Mouse (Mus musculus) thymus, postnatal 36 days (tissue): ENCODE measurements around the gene Sgca.

Source experiments
- DNase-seq, 2 experiments: peaks; one replicate each; pipeline ENCODE4 v3.0.0; 2022; ENCODE audit warnings: mixed read lengths in 2 of 2

Sgca gene

DNA sequence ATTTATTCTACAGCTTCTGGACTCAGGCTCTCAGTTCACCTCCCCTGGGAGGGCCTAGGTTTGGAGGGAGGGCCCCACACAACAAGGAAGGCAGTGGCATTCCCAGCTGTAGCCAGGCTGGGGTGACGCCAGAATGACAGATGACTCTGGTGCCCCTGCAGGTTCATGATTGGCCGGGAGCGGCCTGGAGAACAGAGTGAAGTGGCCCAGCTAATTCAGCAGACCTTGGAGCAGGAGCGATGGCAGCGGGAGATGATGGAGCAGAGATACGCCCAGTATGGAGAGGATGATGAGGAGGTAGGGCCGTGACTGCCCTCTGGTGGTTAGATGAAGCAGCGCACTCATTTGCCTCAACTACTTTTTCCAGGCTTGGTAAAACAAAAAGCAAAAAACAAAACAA is 24.9 kb upstream of the Sgca start:
- peak; percentile 74 to 76 for DNase-seq

GRCm38 (mm10) chr11:95000548-95000947 is 24.4 kb upstream of the Sgca start:
- DNase-seq: peak; percentile 73 to 85

DNA sequence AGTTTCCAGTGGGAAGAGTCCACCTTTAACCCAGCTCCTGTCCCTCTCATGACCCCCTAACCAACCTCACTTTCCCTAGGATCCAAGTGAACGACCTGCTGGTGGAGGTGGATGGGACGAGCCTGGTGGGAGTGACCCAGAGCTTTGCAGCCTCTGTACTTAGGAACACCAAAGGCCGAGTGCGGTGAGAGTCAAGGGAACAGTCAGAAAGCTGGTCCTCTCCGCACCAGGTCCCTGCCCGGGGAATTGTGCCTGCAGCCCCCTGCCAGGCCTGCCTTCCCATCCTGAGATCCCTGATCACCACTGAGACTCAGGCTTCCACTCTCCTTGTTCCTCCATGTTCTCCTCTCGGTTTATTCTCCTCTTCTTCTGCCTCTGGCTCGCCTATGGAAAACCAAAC is 24.0 kb upstream of the Sgca start:
- peak in 1 of 2 experiments; percentile 48 for DNase-seq

- DNase-seq: peak; percentile 90 to 98
Observed at GRCm38 (mm10) chr11:94998041-94998531, 22.0 kb upstream of the Sgca start.

DNA sequence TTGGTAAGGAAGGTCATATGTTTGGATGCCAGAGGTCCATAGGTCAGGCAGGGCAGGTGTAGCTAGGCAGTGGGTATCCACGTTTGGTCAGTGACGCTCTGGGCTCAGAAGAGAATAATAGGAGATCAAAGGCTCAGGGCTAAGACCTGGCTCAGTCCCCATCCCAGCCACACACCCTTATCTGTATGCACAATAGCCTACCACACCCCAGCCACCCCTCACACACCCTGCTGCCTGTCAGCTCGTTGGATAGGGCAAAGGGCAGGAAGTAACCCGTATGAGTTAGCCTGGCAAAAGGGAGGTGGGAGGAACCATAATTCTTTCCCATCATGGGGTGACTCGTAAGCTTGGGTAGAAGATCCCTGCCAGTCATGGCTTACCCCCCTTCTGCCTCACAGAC is 21.5 kb upstream of the Sgca start:
- DNase-seq: no peak

- DNase-seq: peak in 1 of 2 experiments; percentile 17
Observed at GRCm38 (mm10) chr11:94996984-94997383, 20.9 kb upstream of the Sgca start.

- DNase-seq: peak in 1 of 2 experiments; percentile 16
Observed at GRCm38 (mm10) chr11:94996101-94996500, 20.0 kb upstream of the Sgca start.

DNA sequence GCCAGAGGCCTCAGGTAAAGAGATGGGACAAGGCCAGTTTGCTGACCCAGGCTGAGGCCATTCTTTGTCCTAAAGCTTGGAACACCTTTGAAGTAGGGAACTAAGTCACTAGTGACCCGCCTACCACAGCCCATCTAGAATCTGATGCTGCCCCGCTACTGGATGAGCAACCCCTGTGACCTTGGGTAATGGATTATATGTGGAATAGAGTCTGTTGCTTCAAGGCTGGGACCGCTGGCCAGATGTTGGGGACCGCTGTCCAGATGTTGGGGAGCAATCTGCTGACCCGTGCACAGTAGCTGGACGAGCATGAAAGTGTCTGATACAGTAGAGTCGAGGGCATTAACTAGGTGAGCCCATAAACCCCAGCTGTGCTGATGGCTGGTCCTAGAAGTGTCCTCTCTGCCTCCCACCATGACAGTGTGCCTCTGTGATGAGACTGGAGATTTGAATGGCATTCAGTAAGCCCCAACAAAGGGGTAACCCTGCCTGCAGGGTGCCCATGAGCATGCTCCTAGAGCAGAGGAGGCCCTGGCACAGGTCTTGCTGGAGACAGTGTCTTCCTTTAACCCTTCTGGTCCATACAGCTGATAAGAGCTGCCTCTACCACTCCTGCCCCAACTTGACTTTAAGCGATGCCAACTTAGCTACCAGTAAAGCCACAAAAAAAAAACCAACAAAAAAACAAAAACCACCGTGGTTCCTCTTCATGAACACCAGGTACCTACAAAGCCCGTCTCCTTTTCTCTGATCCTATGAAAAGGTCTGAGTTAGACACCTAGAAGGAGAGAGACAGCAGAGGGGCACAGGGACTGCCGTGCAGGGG is 19.0 kb upstream of the Sgca start:
- peak in 1 of 2 experiments; percentile 24 for DNase-seq

GRCm38 (mm10) chr11:94994208-94994814 is 18.2 kb upstream of the Sgca start:
- no peak for DNase-seq

DNA sequence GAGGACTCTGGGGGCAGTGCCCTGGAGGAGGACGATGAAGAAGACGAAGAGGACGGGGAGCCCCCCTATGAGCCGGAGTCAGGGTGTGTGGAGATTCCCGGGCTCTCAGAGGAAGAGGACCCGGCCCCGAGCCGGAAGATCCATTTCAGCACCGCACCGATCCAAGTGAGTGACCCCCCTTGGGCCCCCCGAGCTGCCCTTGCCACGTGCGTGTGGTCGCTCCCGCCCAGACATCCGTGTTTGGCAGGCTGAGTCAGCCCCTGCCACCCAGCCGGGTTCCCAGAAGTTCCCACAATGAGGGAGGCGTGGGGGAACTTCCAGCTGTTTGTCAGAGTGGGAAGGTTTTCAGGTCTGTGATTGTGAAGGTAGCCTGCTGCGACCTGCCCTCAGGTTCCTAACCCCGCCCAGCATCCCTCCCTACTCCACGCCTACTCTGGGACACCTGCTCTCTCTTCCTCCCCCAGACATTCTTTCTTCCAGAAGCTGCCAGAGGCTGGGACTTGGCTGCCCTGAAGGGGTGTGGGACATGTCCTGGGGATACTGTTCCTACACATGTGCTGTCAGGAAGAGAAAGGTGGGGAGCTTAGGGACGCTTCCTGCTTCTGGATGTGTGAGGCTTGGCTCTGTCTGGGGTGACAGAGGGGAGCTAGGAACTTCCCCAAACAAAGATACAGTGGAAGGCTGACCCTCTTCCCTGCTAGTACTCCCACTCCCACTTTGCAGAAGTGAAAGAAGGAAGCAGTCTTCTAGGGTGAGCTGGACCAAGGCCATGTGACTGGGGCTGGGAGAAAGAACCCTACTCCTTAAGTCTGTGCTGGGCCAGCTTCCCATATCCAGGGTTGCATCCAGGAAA is 16.9 kb upstream of the Sgca start:
- peak; percentile 65 to 73 for DNase-seq

DNA sequence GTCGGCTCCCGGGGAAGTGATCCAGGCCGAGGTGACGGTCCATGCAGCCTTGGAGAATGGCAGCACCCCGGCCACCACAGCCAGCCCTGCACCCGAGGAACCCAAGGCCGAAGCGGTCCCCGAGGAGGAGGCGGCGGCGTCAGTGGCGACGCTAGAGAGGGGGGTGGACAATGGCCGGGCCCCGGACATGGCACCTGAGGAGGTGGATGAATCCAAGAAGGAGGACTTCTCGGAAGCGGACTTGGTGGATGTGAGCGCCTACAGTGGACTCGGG is 16.3 kb upstream of the Sgca start:
- peak in 1 of 2 experiments; percentile 57 for DNase-seq

GRCm38 (mm10) chr11:94991641-94992479 is 15.7 kb upstream of the Sgca start:
- peak; percentile 67 to 74 for DNase-seq

GRCm38 (mm10) chr11:94990749-94991577 is 14.8 kb upstream of the Sgca start, which contains the start of gene Ppp1r9b:
Gene Ppp1r9b (plus strand): TSS chr11:94991035.
- peak; percentile 93 for DNase-seq

- DNase-seq: no peak
Observed at GRCm38 (mm10) chr11:94990102-94990748, 14.1 kb upstream of the Sgca start.

DNA sequence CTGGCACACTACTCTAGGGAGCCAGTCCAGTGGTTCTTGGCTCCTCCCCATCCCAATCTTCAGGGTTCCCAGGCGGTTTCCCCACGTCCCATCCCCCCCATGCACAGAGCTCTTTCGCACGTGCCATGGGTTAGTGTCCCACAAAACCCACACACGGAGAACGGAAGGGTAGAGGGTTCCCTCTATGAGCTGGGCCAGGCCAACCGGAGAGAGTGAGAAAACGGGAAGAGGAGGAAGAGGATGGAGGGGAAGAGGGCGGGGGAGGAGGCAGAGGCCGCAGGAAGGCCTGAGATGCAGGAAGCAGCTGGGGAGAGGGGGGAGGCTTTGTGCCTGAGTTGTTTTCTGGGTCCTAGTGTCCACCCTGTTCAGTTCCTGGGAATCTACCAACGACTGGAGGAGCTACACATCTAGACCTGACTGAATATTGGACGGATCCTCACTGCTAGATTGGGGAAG is 13.5 kb upstream of the Sgca start:
- DNase-seq: peak; percentile 76 to 84

GRCm38 (mm10) chr11:94988780-94989561 is 12.8 kb upstream of the Sgca start:
- DNase-seq: peak in 1 of 2 experiments; percentile 30

DNA sequence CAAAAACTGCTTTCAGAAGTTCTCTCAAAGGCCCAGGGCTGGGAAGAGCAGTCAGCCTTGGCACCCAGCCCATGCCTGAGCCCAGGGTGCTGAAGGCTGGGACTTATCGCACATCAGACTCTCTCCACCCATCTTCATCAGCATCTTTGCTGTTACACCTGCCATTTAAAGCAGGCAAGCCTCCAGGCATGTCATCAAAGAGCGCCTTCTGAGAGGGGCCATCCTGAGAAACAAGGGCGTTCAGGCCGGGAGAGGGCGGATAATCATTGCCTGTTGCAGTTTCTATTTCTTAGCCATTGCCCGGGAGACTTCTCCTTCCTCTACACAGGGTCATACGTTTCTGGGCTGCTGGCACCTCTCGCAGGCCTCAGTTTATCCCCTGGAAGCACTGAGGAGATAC is 11.7 kb upstream of the Sgca start:
- no peak for DNase-seq

DNA sequence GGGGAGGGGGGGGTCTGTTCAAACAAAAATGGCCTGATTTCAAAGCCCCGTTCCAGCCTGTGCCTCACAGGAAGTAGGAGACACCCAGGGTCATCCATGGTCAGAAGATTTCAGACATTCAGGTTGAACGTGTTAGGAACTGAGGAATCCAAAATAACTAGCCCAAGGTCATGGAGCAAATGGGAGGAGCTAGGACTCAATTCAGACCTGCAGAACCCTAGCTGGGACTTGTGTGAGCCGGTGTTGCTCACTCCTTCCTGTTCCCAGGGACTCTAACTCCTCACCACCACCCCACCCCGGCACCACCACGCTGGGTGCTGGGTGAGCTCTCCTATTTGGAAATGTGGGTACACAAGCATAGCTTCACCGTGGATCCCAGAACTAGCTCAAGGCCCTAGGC is 11.2 kb upstream of the Sgca start:
- DNase-seq: peak in 1 of 2 experiments; percentile 26

- DNase-seq: peak in 1 of 2 experiments; percentile 35
Observed at GRCm38 (mm10) chr11:94986435-94986834, 10.3 kb upstream of the Sgca start.

GRCm38 (mm10) chr11:94985822-94986221 is 9.7 kb upstream of the Sgca start:
- DNase-seq: no peak
